Mouse (Mus musculus) liver, embryonic 14.5 days (tissue): Measurements from ENCODE around the gene Tmem151a. TPM values are rescaled to one million over a fixed set of nuclear protein-coding genes. Genes with fewer than 3 reads are reported as not detected.
A peak's percentile ranks its signal among the peaks of the same experiment; 100 is the strongest.

Experiments
- ATAC-seq: fragments of 200-750 bp; cut with Nextera tagmentation; 2 replicates; pipeline ENCODE4 v1.8.0; 2017; ENCODE audit warnings: moderate number of reproducible peaks, mild to moderate bottlenecking, moderate library complexity; ENCODE audit not compliant: insufficient read depth
- DNase-seq, 3 experiments: peaks; one replicate each; pipeline ENCODE4 v3.0.0-alpha.2; 2012 to 2013; ENCODE audit warnings: low read depth in 3 of 3, low spot score in 3 of 3
- H3K27ac ChIP-seq: fragments of 300-500 bp; sonication (generic); 2 replicates; pipeline ENCODE4 v1.5.1; 2014; ENCODE audit warnings: moderate library complexity, mild to moderate bottlenecking, control low read depth, inconsistent platforms
- H3K27me3 ChIP-seq: fragments of 300-500 bp; sonication (generic); 2 replicates; pipeline ENCODE4 v1.6.1; 2014; ENCODE audit warnings: mild to moderate bottlenecking, low read length, moderate library complexity; ENCODE audit not compliant: control insufficient read depth, insufficient read depth
- H3K36me3 ChIP-seq: fragments of 300-500 bp; sonication (generic); replicated peaks from 2 replicates; pipeline ENCODE4 v1.6.1; 2014; ENCODE audit warnings: low read depth; ENCODE audit not compliant: control insufficient read depth, insufficient read depth
- H3K4me1 ChIP-seq, 2 experiments: fragments of 200-500 bp in 1 of 2; fragments of 300-500 bp in 1 of 2; sonication (generic) in 1 of 2; replicated peaks; 2 replicates each; pipeline ENCODE4 v1.6.1; 2012 to 2014; ENCODE audit warnings: antibody characterized with exemption in 1 of 2, inconsistent platforms in 1 of 2, low read length in 1 of 2; ENCODE audit not compliant: control insufficient read depth in 2 of 2, insufficient read depth in 2 of 2
- H3K4me2 ChIP-seq: fragments of 300-500 bp; sonication (generic); 2 replicates; pipeline ENCODE4 v1.6.1; 2014; ENCODE audit warnings: low read depth, mild to moderate bottlenecking, control low read depth, moderate library complexity
- H3K4me3 ChIP-seq, 2 experiments: fragments of 200-500 bp in 1 of 2; fragments of 300-500 bp in 1 of 2; sonication (generic) in 1 of 2; 2 replicates each; pipeline ENCODE4 v1.5.1; 2012 to 2014; ENCODE audit warnings: low read depth in 2 of 2, low read length in 2 of 2, mild to moderate bottlenecking in 2 of 2, control low read depth in 1 of 2, inconsistent platforms in 1 of 2, moderate library complexity in 1 of 2; ENCODE audit not compliant: insufficient read depth in 1 of 2
- H3K9ac ChIP-seq: fragments of 300-500 bp; sonication (generic); replicated peaks from 2 replicates; pipeline ENCODE4 v1.6.1; 2014; ENCODE audit warnings: mild to moderate bottlenecking, control low read depth, moderate library complexity
- H3K9me3 ChIP-seq: fragments of 300-500 bp; sonication (generic); 2 replicates; pipeline ENCODE4 v1.6.1; 2016; ENCODE audit warnings: low read length, mixed read lengths; ENCODE audit not compliant: control insufficient read depth
- CTCF ChIP-seq: IDR thresholded peaks from 2 replicates; pipeline ENCODE4 v1.5.1; 2016; ENCODE audit warnings: antibody characterized with exemption, low read depth, control low read depth
- EP300 ChIP-seq: IDR thresholded peaks from 2 replicates; pipeline ENCODE4 v1.6.1; 2016; ENCODE audit warnings: antibody characterized with exemption, low read depth
- WGBS: fragments of 180-500 bp; shearing (Covaris S2); extraction: QIAGEN DNeasy Blood & Tissue Kit; methylation state at CpG from one replicate; pipeline ENCODE4 v1.1.7; 2014; ENCODE audit not compliant: insufficient replicate concordance; 5-methylcytosine and 5-hydroxymethylcytosine counted together
- polyA plus RNA-seq, 2 experiments: library from polyadenylated mRNA; depleted of rRNA in 1 of 2; stranded (reverse) in 1 of 2; unstranded in 1 of 2; fragments of >200 nt; fragmentation: Nextera tagmentation in 1 of 2; extraction: Ambion mirVana in 1 of 2; gene quantifications; 2 replicates each; pipeline versions ENCODE4 v1.2.1 to v1.2.3; 2012 to 2014

Tmem151a gene
- polyA plus RNA-seq, 2 experiments, result 0.18 to 0.25 TPM

GRCm38 (mm10) chr19:5040862-5041523, 44.3 kb downstream of the Tmem151a start, which contains the start of gene Brms1:
Gene Brms1, plus strand, starts transcription at chr19:5041354.
- H3K4me2 ChIP-seq, result peak within 1 kb of the TSS; percentile 84
- peak within 1 kb of the TSS; percentile 70 to 85 for H3K4me3 ChIP-seq
- no peaks in the 10 kb centered on the region for H3K27me3 ChIP-seq
- TF ChIP-seq CTCF (peak; percentile 8; the same call in 1 of the 2 replicates), EP300 (no peak)
- no peaks in the 10 kb centered on the region for H3K9me3 ChIP-seq
- H3K9ac ChIP-seq, result peak within 1 kb of the TSS; percentile 78
- H3K27ac ChIP-seq, result peak within 1 kb of the TSS; percentile 62
- DNase-seq, result peak; percentile 87 to 90 (median 90)
- peaks cover 12 to 18% of the 10 kb centered on the region in 2 experiments for H3K4me1 ChIP-seq
- 3% methylated on average over 40 of the region's 40 CpGs for WGBS
- peak; percentile 78 for ATAC-seq
- no peaks in the 10 kb centered on the region for H3K36me3 ChIP-seq

GRCm38 (mm10) chr19:5039301-5040114, 45.8 kb downstream of the Tmem151a start:
- 21% methylated on average over 41 of the region's 41 CpGs for WGBS
- Histone ChIP-seq H3K4me3 (peak overlapping the region; percentile 53 to 60), H3K27me3 (no peaks in the 10 kb centered on the region), H3K9me3 (no peaks in the 10 kb centered on the region), H3K27ac (no peak overlapping the region), H3K36me3 (no peaks in the 10 kb centered on the region), H3K9ac (peak overlapping the region; percentile 61), H3K4me1 (peaks cover 12 to 18% of the 10 kb centered on the region in 2 experiments), H3K4me2 (peak overlapping the region; percentile 84)
- TF ChIP-seq CTCF, result no peak
- no peak for TF ChIP-seq EP300
- DNase-seq, result no peak
- ATAC-seq, result no peak

- Histone ChIP-seq H3K27ac (no peak within 1 kb of the TSS), H3K4me2 (peak within 1 kb of the TSS; percentile 84), H3K36me3 (no peaks in the 10 kb centered on the region), H3K4me1 (peaks cover 12 to 18% of the 10 kb centered on the region in 2 experiments), H3K9me3 (no peaks in the 10 kb centered on the region), H3K4me3 (peak within 1 kb of the TSS; percentile 53 to 60), H3K27me3 (no peaks in the 10 kb centered on the region), H3K9ac (peak within 1 kb of the TSS; percentile 61)
- ATAC-seq (peak; percentile 79), DNase-seq (peak; percentile 68 to 73 (median 71))
- TF ChIP-seq EP300 (no peak), CTCF (peak; percentile 66)
- under 1% methylated on average over 42 of the region's 44 CpGs for WGBS
These were observed 46.6 kb downstream of the Tmem151a start, which contains the start of the genes B4gat1 and AC124502.3 for GRCm38 (mm10) chr19:5038709-5039156. Gene B4gat1, plus strand, starts transcription at chr19:5038826. Gene AC124502.3, plus strand, starts transcription at chr19:5038891.

- Histone ChIP-seq H3K4me2 (peak overlapping the region; percentile 84), H3K27me3 (no peaks in the 10 kb centered on the region), H3K9me3 (no peaks in the 10 kb centered on the region), H3K4me3 (peak overlapping the region; percentile 53 to 60), H3K4me1 (peaks cover 12 to 18% of the 10 kb centered on the region in 2 experiments), H3K27ac (no peak overlapping the region), H3K36me3 (no peaks in the 10 kb centered on the region), H3K9ac (peak overlapping the region; percentile 60)
- 4% methylated on average over 32 of the region's 32 CpGs for WGBS
- DNase-seq (peak; percentile 49 to 58 (median 54)), ATAC-seq (peak; percentile 52; the same call in 1 of the 2 replicates)
- no peak for TF ChIP-seq EP300
- no peak for TF ChIP-seq CTCF
These were observed 47.4 kb downstream of the Tmem151a start for GRCm38 (mm10) chr19:5037678-5038571.
